Mouse (Mus musculus): Measurements from ENCODE around the gene Lancl1. TPM values are rescaled to one million over a fixed set of nuclear protein-coding genes. Genes with fewer than 3 reads are reported as not detected.

Lancl1 gene
- 4.2 TPM for polyA plus RNA-seq (2014; fragmentation: Illumina TruSeq; extraction: RNeasy Lipid Tissue Mini Kit (QIAGEN cat#74804); ENCODE audit: low replicate concordance)

GRCm38 (mm10) chr1:67038246-67038987 lies at the start of gene Lancl1:
Gene Lancl1 (minus strand): TSS chr1:67038872.

Other genes starting within 250 kb of the Lancl1 start
- gene Kansl1l, start 221.3 kb downstream of the Lancl1 start, polyA plus RNA-seq (2014; fragmentation: Illumina TruSeq; extraction: RNeasy Lipid Tissue Mini Kit (QIAGEN cat#74804); ENCODE audit: low replicate concordance), result 20.6 TPM
- gene Acadl, start 175.6 kb downstream of the Lancl1 start, polyA plus RNA-seq (2014; fragmentation: Illumina TruSeq; extraction: RNeasy Lipid Tissue Mini Kit (QIAGEN cat#74804); ENCODE audit: low replicate concordance), result 299 TPM
- gene Myl1, start 93.5 kb downstream of the Lancl1 start, polyA plus RNA-seq (2014; fragmentation: Illumina TruSeq; extraction: RNeasy Lipid Tissue Mini Kit (QIAGEN cat#74804); ENCODE audit: low replicate concordance), result 4.8 TPM
- 400 TPM for gene Cps1, start 84.2 kb upstream of the Lancl1 start, polyA plus RNA-seq (2014; fragmentation: Illumina TruSeq; extraction: RNeasy Lipid Tissue Mini Kit (QIAGEN cat#74804); ENCODE audit: low replicate concordance)

Data from small intestine, adult 10 weeks (tissue).